Mouse (Mus musculus): ENCODE measurements around the gene Qrsl1. TPM values are rescaled to one million over a fixed set of nuclear protein-coding genes. Genes with fewer than 3 reads are reported as not detected.

Gene Qrsl1
- polyA plus RNA-seq, 1 experiment from 2014 or later = 29.9 TPM

- Histone ChIP-seq H3K27ac (no peak overlapping the region), H3K4me1 (peaks cover 7% of the 10 kb centered on the region; the same call in 1 of the 2 replicates), H3K9me3 (replicated peaks) (peaks cover 9% of the 10 kb centered on the region; the same call in 1 of the 2 replicates), H3K27me3 (no peaks in the 10 kb centered on the region), H3K4me3 (replicated peaks) (no peak overlapping the region), H3K36me3 (no peaks in the 10 kb centered on the region), H3K9ac (no peak overlapping the region), H3K4me2 (no peak overlapping the region)
- WGBS = 75% methylated on average over 14 of the region's 14 CpGs
- no peak for ATAC-seq (replicated peaks; ENCODE audit: low FRiP score)
Measured at GRCm38 (mm10) chr10:43826773-43827621, 74.5 kb downstream of the Qrsl1 start.

- Histone ChIP-seq H3K4me1 (peaks cover 5% of the 10 kb centered on the region; the same call in 1 of the 2 replicates), H3K4me2 (no peak overlapping the region), H3K9me3 (replicated peaks) (peaks cover 9% of the 10 kb centered on the region; the same call in 1 of the 2 replicates), H3K9ac (no peak overlapping the region), H3K36me3 (no peaks in the 10 kb centered on the region), H3K4me3 (replicated peaks) (no peak overlapping the region), H3K27ac (no peak overlapping the region), H3K27me3 (no peaks in the 10 kb centered on the region)
- ATAC-seq (replicated peaks; ENCODE audit: low FRiP score) = no peak
- WGBS = 90% methylated on average over 6 of the region's 6 CpGs
Measured at GRCm38 (mm10) chr10:43825696-43826095, 75.8 kb downstream of the Qrsl1 start.

DNA sequence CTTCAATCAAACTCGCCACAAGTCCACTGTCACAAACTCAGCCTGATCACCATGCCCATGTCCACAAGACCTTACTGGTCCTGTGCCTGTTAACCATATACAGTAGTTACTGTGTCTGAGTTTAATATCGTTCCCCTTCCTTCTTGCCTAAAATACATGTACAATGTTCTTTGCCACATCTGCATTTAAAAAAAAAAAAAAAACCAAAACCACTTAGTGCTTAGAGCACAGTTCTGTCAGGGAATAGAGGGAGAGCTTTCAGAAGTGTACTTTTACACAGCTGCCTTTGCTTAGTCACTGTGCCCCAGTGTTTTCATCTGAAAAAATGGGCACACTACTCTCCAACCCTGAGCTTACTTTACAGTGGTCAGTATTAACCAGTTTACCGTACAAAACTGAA is 76.8 kb downstream of the Qrsl1 start:
- WGBS = 95% methylated on average over 3 of the region's 3 CpGs
- H3K9me3 ChIP-seq (replicated peaks) = peaks cover 9% of the 10 kb centered on the region; the same call in 1 of the 2 replicates
- no peak overlapping the region for H3K27ac ChIP-seq
- no peaks in the 10 kb centered on the region for H3K36me3 ChIP-seq
- no peaks in the 10 kb centered on the region for H3K4me1 ChIP-seq
- ATAC-seq (replicated peaks; ENCODE audit: low FRiP score) = no peak
- H3K4me2 ChIP-seq = no peak overlapping the region
- H3K9ac ChIP-seq = no peak overlapping the region
- H3K4me3 ChIP-seq (replicated peaks) = no peak overlapping the region
- no peaks in the 10 kb centered on the region for H3K27me3 ChIP-seq

Other genes with a start within 250 kb of the Qrsl1 start
- 16.4 and 17.1 TPM in 2 replicates for gene Rtn4ip1, start 62 bp upstream of the Qrsl1 start, polyA plus RNA-seq (2015; fragmentation: Nextera tagmentation; extraction: Ambion mirVana)
- 2.5 and 2.9 TPM in 2 replicates for gene Crybg1, start 247.1 kb upstream of the Qrsl1 start, polyA plus RNA-seq (2015; fragmentation: Nextera tagmentation; extraction: Ambion mirVana)